Mouse (Mus musculus): ENCODE results near the gene Ribc1. TPM values are rescaled to one million over a fixed set of nuclear protein-coding genes. Genes with fewer than 3 reads are reported as not detected.

Ribc1 gene
- polyA plus RNA-seq, 2 experiments = 0.87 to 2.0 TPM

- Histone ChIP-seq H3K36me3 (replicated peaks; ENCODE audit: control insufficient read depth, insufficient read depth, low read depth) (peaks cover 31% of the 10 kb centered on the region), H3K4me2 (ENCODE audit: low read depth) (0 out of 2 replicates have a peak overlapping the region, but pooled peaks have one; percentile 18), H3K9ac (replicated peaks) (no peak overlapping the region), H3K27ac (peak overlapping the region; percentile 22; the same call in 1 of the 2 replicates), H3K27me3 (ENCODE audit: control insufficient read depth, insufficient read depth, low read length) (no peaks in the 10 kb centered on the region), H3K9me3 (ENCODE audit: control insufficient read depth, low read length) (no peaks in the 10 kb centered on the region), H3K4me1 (replicated peaks; ENCODE audit: control insufficient read depth in 2 of 2, insufficient read depth in 2 of 2, low read length in 1 of 2) (peaks cover 0 to 9% of the 10 kb centered on the region in 2 experiments; a peak in 3 of 4 replicates), H3K4me3 (ENCODE audit: insufficient read depth in 1 of 2, low read depth in 2 of 2, low read length in 2 of 2) (no peak overlapping the region)
- ATAC-seq (ENCODE audit: insufficient read depth) (peak; percentile 83), DNase-seq (ENCODE audit: low read depth in 3 of 3, low spot score in 3 of 3) (no peak)
- TF ChIP-seq CTCF (IDR thresholded peaks at IDR 0.05; ENCODE audit: low read depth) (no peak), EP300 (IDR thresholded peaks at IDR 0.05; ENCODE audit: low read depth) (peak; percentile 38; the same call in 1 of the 2 replicates)
These were observed 23.8 kb upstream of the Ribc1 start for GRCm38 (mm10) chrX:152039865-152040264.

- 36% methylated on average over 2 of the region's 2 CpGs for WGBS (ENCODE audit: insufficient replicate concordance)
- no peaks in the 10 kb centered on the region for H3K9me3 ChIP-seq (ENCODE audit: control insufficient read depth, low read length)
- ATAC-seq (ENCODE audit: insufficient read depth) (no peak), DNase-seq (ENCODE audit: low read depth in 3 of 3, low spot score in 3 of 3) (peak in 2 of 3 experiments; percentile 33 to 43)
- peak overlapping the region; percentile 78 for H3K4me2 ChIP-seq (ENCODE audit: low read depth)
- H3K4me1 ChIP-seq (replicated peaks; ENCODE audit: control insufficient read depth in 2 of 2, insufficient read depth in 2 of 2, low read length in 1 of 2) = peaks cover 10 to 20% of the 10 kb centered on the region in 2 experiments; a peak in 3 of 4 replicates
- peak overlapping the region; percentile 47 for H3K9ac ChIP-seq (replicated peaks)
- H3K27me3 ChIP-seq (ENCODE audit: control insufficient read depth, insufficient read depth, low read length) = no peaks in the 10 kb centered on the region
- H3K4me3 ChIP-seq (ENCODE audit: insufficient read depth in 1 of 2, low read depth in 2 of 2, low read length in 2 of 2) = peak overlapping the region in 1 of 2 experiments; percentile 38; a peak in 2 of 4 replicates
- H3K36me3 ChIP-seq (replicated peaks; ENCODE audit: control insufficient read depth, insufficient read depth, low read depth) = peaks cover 10% of the 10 kb centered on the region
- peak overlapping the region; percentile 31; the same call in 1 of the 2 replicates for H3K27ac ChIP-seq
- TF ChIP-seq EP300 (IDR thresholded peaks at IDR 0.05; ENCODE audit: low read depth) (peak; percentile 50), CTCF (IDR thresholded peaks at IDR 0.05; ENCODE audit: low read depth) (no peak)
These were observed 3.2 kb upstream of the Ribc1 start for GRCm38 (mm10) chrX:152019294-152019693.

- Histone ChIP-seq H3K27me3 (ENCODE audit: control insufficient read depth, insufficient read depth, low read length) (no peaks in the 10 kb centered on the region), H3K4me3 (ENCODE audit: insufficient read depth in 1 of 2, low read depth in 2 of 2, low read length in 2 of 2) (peak overlapping the region; percentile 76 to 99), H3K9ac (replicated peaks) (peak overlapping the region; percentile 85), H3K27ac (peak overlapping the region; percentile 77), H3K4me1 (replicated peaks; ENCODE audit: control insufficient read depth in 2 of 2, insufficient read depth in 2 of 2, low read length in 1 of 2) (peaks cover 10 to 20% of the 10 kb centered on the region in 2 experiments; a peak in 3 of 4 replicates), H3K4me2 (ENCODE audit: low read depth) (peak overlapping the region; percentile 78), H3K36me3 (replicated peaks; ENCODE audit: control insufficient read depth, insufficient read depth, low read depth) (no peaks in the 10 kb centered on the region), H3K9me3 (ENCODE audit: control insufficient read depth, low read length) (no peaks in the 10 kb centered on the region)
- ATAC-seq (ENCODE audit: insufficient read depth) = no peak
- no peak for TF ChIP-seq CTCF (IDR thresholded peaks at IDR 0.05; ENCODE audit: low read depth)
- no peak for TF ChIP-seq EP300 (IDR thresholded peaks at IDR 0.05; ENCODE audit: low read depth)
- DNase-seq (ENCODE audit: low read depth in 3 of 3, low spot score in 3 of 3) = no peak
- WGBS (ENCODE audit: insufficient replicate concordance) = 12% methylated on average over 14 of the region's 14 CpGs
These were observed 1.1 kb upstream of the Ribc1 start for GRCm38 (mm10) chrX:152017186-152017585.

DNA sequence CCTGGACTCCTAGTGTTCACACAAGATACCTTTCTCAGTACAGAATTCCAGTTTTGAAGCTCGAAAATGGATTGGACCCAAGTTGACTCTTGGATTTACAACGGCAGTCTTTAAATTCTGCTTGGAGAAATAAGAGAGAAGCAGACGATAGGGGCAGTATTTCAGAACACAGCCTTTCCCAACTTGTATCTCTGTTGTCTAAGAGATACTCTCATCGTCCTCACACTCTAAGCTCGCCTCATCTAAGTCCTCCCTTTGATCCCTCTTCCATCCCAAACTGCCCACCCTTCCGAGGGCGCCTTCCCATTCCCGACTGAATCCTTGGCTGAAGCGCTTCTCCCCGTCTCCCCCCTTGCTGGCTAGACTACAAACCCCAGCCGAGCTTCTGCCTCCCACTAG lies 344 bp downstream of the Ribc1 start:
- ATAC-seq (ENCODE audit: insufficient read depth) (peak; percentile 17; the same call in 1 of the 2 replicates), DNase-seq (ENCODE audit: low read depth in 3 of 3, low spot score in 3 of 3) (no peak)
- Histone ChIP-seq H3K36me3 (replicated peaks; ENCODE audit: control insufficient read depth, insufficient read depth, low read depth) (no peaks in the 10 kb centered on the region), H3K4me3 (ENCODE audit: insufficient read depth in 1 of 2, low read depth in 2 of 2, low read length in 2 of 2) (peak overlapping the region; percentile 76 to 99), H3K27ac (peak overlapping the region; percentile 65), H3K27me3 (ENCODE audit: control insufficient read depth, insufficient read depth, low read length) (no peaks in the 10 kb centered on the region), H3K9me3 (ENCODE audit: control insufficient read depth, low read length) (no peaks in the 10 kb centered on the region), H3K9ac (replicated peaks) (peak overlapping the region; percentile 71), H3K4me1 (replicated peaks; ENCODE audit: control insufficient read depth in 2 of 2, insufficient read depth in 2 of 2, low read length in 1 of 2) (peaks cover 10 to 20% of the 10 kb centered on the region in 2 experiments; a peak in 3 of 4 replicates), H3K4me2 (ENCODE audit: low read depth) (peak overlapping the region; percentile 78)
- TF ChIP-seq CTCF (IDR thresholded peaks at IDR 0.05; ENCODE audit: low read depth) = peak; percentile 21; the same call in 1 of the 2 replicates
- no peak for TF ChIP-seq EP300 (IDR thresholded peaks at IDR 0.05; ENCODE audit: low read depth)
- WGBS (ENCODE audit: insufficient replicate concordance) = 10% methylated on average over 11 of the region's 11 CpGs

DNA sequence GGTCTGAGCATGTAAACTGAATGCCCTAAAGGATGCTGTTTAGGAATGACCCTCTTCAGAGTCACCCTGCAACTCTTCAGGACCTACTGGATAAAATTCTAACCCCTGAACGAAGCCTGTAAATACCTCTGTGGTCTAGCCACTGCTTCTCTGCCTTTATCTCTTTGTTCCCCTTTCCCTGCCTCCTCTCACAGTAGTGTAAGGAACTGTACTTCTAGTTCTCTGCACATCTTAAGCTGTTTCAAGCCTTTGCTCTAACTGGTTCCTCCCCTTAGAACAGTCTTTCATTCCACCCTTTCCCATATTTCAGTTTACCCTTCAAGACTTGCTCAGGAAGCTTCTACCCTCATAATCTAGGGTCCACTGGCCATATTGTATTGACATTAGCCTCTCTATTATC lies 8.2 kb downstream of the Ribc1 start:
- Histone ChIP-seq H3K9ac (replicated peaks) (no peak overlapping the region), H3K36me3 (replicated peaks; ENCODE audit: control insufficient read depth, insufficient read depth, low read depth) (no peaks in the 10 kb centered on the region), H3K27ac (no peak overlapping the region), H3K9me3 (ENCODE audit: control insufficient read depth, low read length) (no peaks in the 10 kb centered on the region), H3K4me2 (ENCODE audit: low read depth) (no peak overlapping the region), H3K4me3 (ENCODE audit: insufficient read depth in 1 of 2, low read depth in 2 of 2, low read length in 2 of 2) (no peak overlapping the region), H3K4me1 (replicated peaks; ENCODE audit: control insufficient read depth in 2 of 2, insufficient read depth in 2 of 2, low read length in 1 of 2) (no peaks in the 10 kb centered on the region), H3K27me3 (ENCODE audit: control insufficient read depth, insufficient read depth, low read length) (no peaks in the 10 kb centered on the region)
- ATAC-seq (ENCODE audit: insufficient read depth) = no peak
- no peak for DNase-seq (ENCODE audit: low read depth in 3 of 3, low spot score in 3 of 3)
- no peak for TF ChIP-seq EP300 (IDR thresholded peaks at IDR 0.05; ENCODE audit: low read depth)
- no peak for TF ChIP-seq CTCF (IDR thresholded peaks at IDR 0.05; ENCODE audit: low read depth)
- WGBS (ENCODE audit: insufficient replicate concordance) = 45% methylated on average over 1 of the region's 1 CpGs

All from liver, embryonic 14.5 days (tissue).